Mouse (Mus musculus) C2C12 (cell line): ENCODE results near the gene 9330161L09Rik. TPM values are rescaled to one million over a fixed set of nuclear protein-coding genes. Genes with fewer than 3 reads are reported as not detected.
"Not testable (repeated sequence)": the region's sequence is repeated elsewhere in the genome, so short reads cannot be mapped to it uniquely, and the experiment has no call there.

ENCODE experiments used
- H3K27me3 ChIP-seq: one replicate; pipeline ENCODE4 v1.6.1; 2011; ENCODE audit not compliant: control insufficient read depth, insufficient read depth, insufficient read length
- H3K36me3 ChIP-seq: one replicate; pipeline ENCODE4 v1.6.1; 2011; ENCODE audit not compliant: control insufficient read depth, insufficient read depth
- H3K4me3 ChIP-seq: one replicate; pipeline ENCODE4 v1.5.1; 2011; ENCODE audit warnings: mild to moderate bottlenecking, control low read depth; ENCODE audit not compliant: poor library complexity, insufficient read depth, severe bottlenecking
- H3K79me2 ChIP-seq: one replicate; pipeline ENCODE4 v1.6.1; 2011; ENCODE audit not compliant: control insufficient read depth, insufficient read depth
- H3K79me3 ChIP-seq: one replicate; pipeline ENCODE4 v1.6.1; 2011; ENCODE audit warnings: low read depth, control low read depth
- H3ac ChIP-seq: one replicate; pipeline ENCODE3; 2011; ENCODE audit warnings: low read depth; ENCODE audit not compliant: control insufficient read depth, insufficient read length
- CEBPB ChIP-seq: IDR thresholded peaks from one replicate; pipeline ENCODE4 v1.6.1; 2011; ENCODE audit warnings: low read depth, mild to moderate bottlenecking, control low read depth, moderate library complexity
- CTCF ChIP-seq: IDR thresholded peaks from one replicate; pipeline ENCODE4 v1.5.1; 2011; ENCODE audit not compliant: control insufficient read depth, insufficient read depth, insufficient read length
- FOSL1 ChIP-seq: IDR thresholded peaks from one replicate; pipeline ENCODE4 v1.8.0; 2011; ENCODE audit warnings: mild to moderate bottlenecking, low read length; ENCODE audit not compliant: poor library complexity, insufficient read depth, severe bottlenecking
- MAX ChIP-seq: IDR thresholded peaks from one replicate; pipeline ENCODE4 v1.6.1; 2011; ENCODE audit warnings: mild to moderate bottlenecking, control low read depth
- MYOD1 ChIP-seq: IDR thresholded peaks from one replicate; pipeline ENCODE4 v1.6.1; 2011; ENCODE audit warnings: low read depth; ENCODE audit not compliant: control insufficient read depth, insufficient read length
- MYOG ChIP-seq: IDR thresholded peaks from one replicate; pipeline ENCODE4 v1.6.1; 2011; ENCODE audit not compliant: control insufficient read depth, insufficient read length; ENCODE audit errors: extremely low read depth
- USF1 ChIP-seq: IDR thresholded peaks from one replicate; pipeline ENCODE4 v1.6.1; 2011; ENCODE audit warnings: low read depth, mild to moderate bottlenecking, control low read depth, moderate library complexity
- long read RNA-seq, 2 experiments: library from polyadenylated mRNA; unstranded; transcript quantifications; one replicate each; pipeline ENCODE4 v2.0.0; 2019 to 2020
- polyA plus RNA-seq: library from polyadenylated mRNA; unstranded; fragments of >200 nt; fragmentation: generic; extraction: Trizol; gene quantifications from one replicate; pipeline ENCODE4 v1.2.1, GENCODE M21; 2012; ENCODE audit warnings: missing spikeins

Gene 9330161L09Rik
- 0.69 TPM for polyA plus RNA-seq
- long read RNA-seq, experiment 1: 0 reads
- long read RNA-seq, experiment 2, partial matches to known transcripts: 0 of 1 reads
- long read RNA-seq, experiment 2, other reads (novel, unspliced or antisense): 0 of 1 reads

DNA sequence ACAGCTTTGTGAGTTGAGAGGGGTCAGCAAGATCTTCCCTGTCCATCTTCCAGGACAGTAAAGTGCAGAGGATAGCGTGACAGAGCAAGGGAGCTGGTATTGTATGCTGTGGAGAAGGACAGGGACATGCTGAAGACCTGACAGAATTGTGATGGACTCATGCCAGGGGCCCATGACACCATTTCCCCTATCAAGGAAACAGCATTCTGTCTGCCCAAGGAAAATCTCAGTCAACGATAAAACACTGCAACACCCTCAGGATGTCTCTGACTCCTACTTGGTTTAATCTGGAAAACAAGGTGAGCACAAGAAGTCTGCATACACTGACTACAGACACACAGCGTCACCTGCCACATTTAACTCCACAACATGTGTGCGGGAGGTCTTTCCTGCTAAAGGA, at the start of gene 9330161L09Rik:
9330161L09Rik (minus strand) TSS at position 101 of the 400 bp plus-strand sequence.
- Histone ChIP-seq H3K79me2 (no peaks in the 10 kb centered on the region), H3K36me3 (peaks cover 72% of the 10 kb centered on the region), H3ac (no peak within 1 kb of the TSS), H3K27me3 (no peaks in the 10 kb centered on the region), H3K79me3 (no peaks in the 10 kb centered on the region), H3K4me3 (no peak within 1 kb of the TSS)
- no peak for TF ChIP-seq MYOG
- TF ChIP-seq USF1: no peak
- no peak for TF ChIP-seq MAX
- TF ChIP-seq FOSL1: no peak
- TF ChIP-seq MYOD1: no peak
- TF ChIP-seq CTCF: no peak
- no peak for TF ChIP-seq CEBPB

DNA sequence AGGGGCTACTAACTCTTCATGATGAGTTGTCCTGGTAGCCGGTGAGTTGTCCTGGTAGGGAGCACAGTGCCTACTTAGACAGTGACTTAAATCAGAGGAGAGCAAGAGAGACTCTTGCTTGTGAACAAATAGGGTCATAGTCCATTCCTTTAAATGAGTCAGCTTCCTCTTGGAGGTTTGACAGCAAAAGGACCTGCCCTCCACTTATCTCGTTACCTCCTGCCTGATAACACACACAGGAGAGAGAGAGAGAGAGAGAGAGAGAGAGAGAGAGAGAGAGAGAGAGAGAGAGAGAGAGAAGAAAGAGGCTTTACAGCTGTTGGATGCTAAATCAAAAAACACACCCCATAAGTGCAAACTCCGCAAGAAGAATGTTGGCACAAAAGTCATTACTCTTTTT, 49.5 kb upstream of the 9330161L09Rik start, which contains the start of gene Ifi27l2b:
Ifi27l2b (minus strand) TSS at position 84 of the 400 bp plus-strand sequence.
- TF ChIP-seq CEBPB (no peak), FOSL1 (no peak), MAX (no peak), MYOD1 (no peak), USF1 (no peak), MYOG (no peak), CTCF (no peak)

DNA sequence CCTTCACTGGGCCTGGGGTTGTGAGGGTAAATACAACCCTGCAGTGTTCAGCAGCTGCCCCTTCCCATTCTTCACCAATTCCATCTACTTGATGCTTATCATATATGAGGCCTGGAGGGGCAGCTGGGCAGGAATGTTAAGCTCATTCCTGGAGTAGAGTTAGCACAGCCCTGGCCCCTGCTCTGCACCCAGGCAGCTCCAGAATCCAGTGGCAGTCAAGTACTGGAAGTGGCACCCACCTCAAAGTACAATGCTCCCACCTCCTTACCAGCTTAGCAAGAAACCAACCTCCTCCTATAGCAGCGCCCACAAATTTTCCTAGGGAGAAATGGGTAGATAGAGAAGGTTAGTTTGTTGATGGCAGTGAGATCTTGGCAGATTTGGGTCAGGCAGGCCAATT, 49.1 kb upstream of the 9330161L09Rik start:
- not testable (repeated sequence) for H3ac ChIP-seq, H3K79me3 ChIP-seq, H3K36me3 ChIP-seq, H3K79me2 ChIP-seq, H3K4me3 ChIP-seq, H3K27me3 ChIP-seq

More for the DNA sequence above, 49.5 kb upstream of the 9330161L09Rik start, which contains the start of gene Ifi27l2b:
- H3K79me2 ChIP-seq: no peaks in the 10 kb centered on the region
- no peaks in the 10 kb centered on the region for H3K36me3 ChIP-seq
- no peaks in the 10 kb centered on the region for H3K79me3 ChIP-seq
- no peaks in the 10 kb centered on the region for H3K27me3 ChIP-seq
- H3ac ChIP-seq: no peak within 1 kb of the TSS
- no peak within 1 kb of the TSS for H3K4me3 ChIP-seq

- Histone ChIP-seq H3K27me3 (no peaks in the 10 kb centered on the region), H3K79me3 (no peaks in the 10 kb centered on the region), H3K79me2 (no peaks in the 10 kb centered on the region), H3ac (no peak overlapping the region), H3K36me3 (no peaks in the 10 kb centered on the region), H3K4me3 (no peak overlapping the region)
- TF ChIP-seq CEBPB (no peak), FOSL1 (no peak), USF1 (no peak), CTCF (no peak), MYOD1 (no peak)
Observed at GRCm38 (mm10) chr12:103453361-103453760, 45.7 kb upstream of the 9330161L09Rik start.

GRCm38 (mm10) chr12:103445060-103445459, 37.4 kb upstream of the 9330161L09Rik start:
- H3K4me3 ChIP-seq: no peak overlapping the region
- H3K79me3 ChIP-seq: no peaks in the 10 kb centered on the region
- TF ChIP-seq USF1: no peak
- TF ChIP-seq FOSL1: no peak
- TF ChIP-seq MYOG: no peak
- H3ac ChIP-seq: no peak overlapping the region
- H3K79me2 ChIP-seq: no peaks in the 10 kb centered on the region
- H3K36me3 ChIP-seq: no peaks in the 10 kb centered on the region
- peaks cover 4% of the 10 kb centered on the region for H3K27me3 ChIP-seq

DNA sequence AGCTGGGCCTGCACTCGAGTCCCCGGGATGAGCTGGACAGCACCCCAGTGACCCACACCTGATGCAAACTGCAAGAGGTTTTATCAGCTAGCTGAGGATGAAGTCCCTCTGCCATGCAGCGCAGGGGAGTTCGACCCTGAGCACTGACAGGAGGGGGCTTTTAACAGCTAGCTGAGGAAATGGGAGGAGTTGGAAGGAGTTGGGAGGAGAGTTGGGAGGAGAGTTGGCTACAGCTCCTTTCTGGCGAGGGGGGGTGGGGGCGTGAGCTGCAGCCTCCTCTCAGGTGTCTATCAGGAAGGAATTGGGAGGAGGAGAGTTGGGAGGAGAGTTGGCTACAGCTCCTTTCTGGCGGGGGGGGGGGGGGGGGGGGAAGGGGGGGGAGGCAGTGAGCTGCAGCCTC, 36.6 kb upstream of the 9330161L09Rik start:
- not testable (repeated sequence) for H3K27me3 ChIP-seq, H3ac ChIP-seq, H3K79me2 ChIP-seq, H3K4me3 ChIP-seq, H3K36me3 ChIP-seq, H3K79me3 ChIP-seq
